In genomic region chrX:101429142-101429949, GRCm38 (mm10) we compare ENCODE assay signal across 8 mouse cellular contexts. TPM values are rescaled to one million over a fixed set of nuclear protein-coding genes. Genes with fewer than 3 reads are reported as not detected.
A peak's percentile ranks its signal among the peaks of the same experiment; 100 is the strongest.
DNase-seq lines count a peak whose midpoint lies in the region; ATAC-seq and TF ChIP-seq lines count a peak whose summit lies in the region.

TSS of gene Nono (plus strand) at chrX:101429318.

- peak within 1 kb of the TSS; percentile 72 for H3K9ac ChIP-seq in CH12.LX (ENCODE audit: insufficient read depth, low read depth)
- H3K9ac ChIP-seq in forebrain, embryonic 11.5 days (ENCODE audit: low read length): peak within 1 kb of the TSS; percentile 92
- H3K9ac ChIP-seq in heart, embryonic 16.5 days (ENCODE audit: low read length): peak within 1 kb of the TSS; percentile 89
- peak within 1 kb of the TSS; percentile 70 for H3K9ac ChIP-seq in liver, embryonic 15.5 days
- peak within 1 kb of the TSS; percentile 78 for H3K9ac ChIP-seq in neural tube, embryonic 12.5 days

- in situ Hi-C loops in CH12.LX (cut with MboI; ENCODE audit: low pct_ligation_motif_present, low pct_unique_long_range_greater_than_20kb, low sequenced_read_pairs): loop anchor here (25.0 kb wide), 1 partner anchor 133 kb away; no protein-coding TSS in a partner anchor

- peaks cover 0 to 13% of the 10 kb centered on the region in 2 experiments; a peak in 1 of 4 replicates for H3K4me1 ChIP-seq in CH12.LX (ENCODE audit: control insufficient read depth in 1 of 2, insufficient read depth in 2 of 2)
- no peaks in the 10 kb centered on the region for H3K4me1 ChIP-seq in forebrain, embryonic 11.5 days (replicated peaks; ENCODE audit: control insufficient read depth, insufficient read depth, low read length)
- no peaks in the 10 kb centered on the region; the same call in 1 of the 2 replicates for H3K4me1 ChIP-seq in heart, embryonic 16.5 days (ENCODE audit: control insufficient read depth, insufficient read depth, low read length)
- H3K4me1 ChIP-seq in liver, embryonic 15.5 days (replicated peaks): peaks cover 6% of the 10 kb centered on the region
- 0 out of 2 replicates have a peak, but pooled peaks cover 4% of the 10 kb centered on the region for H3K4me1 ChIP-seq in neural tube, embryonic 12.5 days

- peak; percentile 97 for DNase-seq in CH12.LX (ENCODE audit: extremely low read depth)
- DNase-seq in c-Kit-positive CD71-positive TER-119-negative erythroid progenitor cells, embryonic 14.5 days (ENCODE audit: low read depth): peak; percentile 86
- peak; percentile 90 for DNase-seq in forebrain, embryonic 11.5 days (ENCODE audit: low spot score)
- DNase-seq in kidney, postnatal 36 days: peak; percentile 86 to 93
- DNase-seq in telencephalon, adult 2 months (ENCODE audit: low read depth, low spot score): peak; percentile 97

- TF ChIP-seq EP300 in CH12.LX (IDR thresholded peaks at IDR 0.05; ENCODE audit: low read length): no peak

- TF ChIP-seq POLR2A in CH12.LX (IDR thresholded peaks at IDR 0.05; ENCODE audit: low read depth, low read length): peak; percentile 71

- H3K27me3 ChIP-seq in CH12.LX (replicated peaks): no peaks in the 10 kb centered on the region
- no peaks in the 10 kb centered on the region for H3K27me3 ChIP-seq in forebrain, embryonic 11.5 days (ENCODE audit: control insufficient read depth, insufficient read depth, low read length)
- no peaks in the 10 kb centered on the region for H3K27me3 ChIP-seq in heart, embryonic 16.5 days (ENCODE audit: control insufficient read depth, insufficient read depth, low read length)
- no peaks in the 10 kb centered on the region for H3K27me3 ChIP-seq in liver, embryonic 15.5 days
- no peaks in the 10 kb centered on the region for H3K27me3 ChIP-seq in neural tube, embryonic 12.5 days (replicated peaks)

- 24% methylated on average over 51 of the region's 51 CpGs for WGBS in forebrain, embryonic 11.5 days
- 14% methylated on average over 51 of the region's 51 CpGs for WGBS in heart, embryonic 16.5 days
- 23% methylated on average over 51 of the region's 51 CpGs for WGBS in liver, embryonic 15.5 days (ENCODE audit: insufficient replicate concordance)
- WGBS in neural tube, embryonic 12.5 days: 26% methylated on average over 51 of the region's 51 CpGs

- dilution Hi-C loops in CH12.LX (cut with MboI; ENCODE audit: extremely low pct_ligation_motif_present, extremely low pct_unique_long_range_greater_than_20kb, low sequenced_read_pairs): no loop called here

- peak within 1 kb of the TSS; percentile 78 for H3K4me2 ChIP-seq in CH12.LX (ENCODE audit: insufficient read depth, low read depth, poor library complexity, severe bottlenecking)
- H3K4me2 ChIP-seq in forebrain, embryonic 11.5 days (ENCODE audit: low read depth, low read length, severe bottlenecking): peak within 1 kb of the TSS; percentile 51
- H3K4me2 ChIP-seq in heart, embryonic 16.5 days (ENCODE audit: low read depth, low read length): peak within 1 kb of the TSS; percentile 58
- H3K4me2 ChIP-seq in liver, embryonic 15.5 days: peak within 1 kb of the TSS; percentile 76
- H3K4me2 ChIP-seq in neural tube, embryonic 12.5 days (replicated peaks): peak within 1 kb of the TSS; percentile 57

- peaks cover 41% of the 10 kb centered on the region for H3K79me2 ChIP-seq in CH12.LX (replicated peaks; ENCODE audit: control insufficient read depth, extremely low read depth, insufficient read depth, poor library complexity, severe bottlenecking)

- peak; percentile 96 for ATAC-seq in forebrain, embryonic 11.5 days (replicated peaks; ENCODE audit: low FRiP score)
- peak; percentile 94 for ATAC-seq in heart, embryonic 16.5 days (replicated peaks; ENCODE audit: extremely low read depth, insufficient read depth, low FRiP score)
- ATAC-seq in liver, embryonic 15.5 days (ENCODE audit: insufficient read depth): peak; percentile 93
- peak; percentile 95 for ATAC-seq in neural tube, embryonic 12.5 days (ENCODE audit: low FRiP score, low read depth)

- TF ChIP-seq RAD21 in CH12.LX (IDR thresholded peaks at IDR 0.05; ENCODE audit: low read depth, low read length): no peak

- TF ChIP-seq CTCF in CH12.LX (conservative IDR thresholded peaks at IDR 0.05 in 1 of 2, IDR thresholded peaks at IDR 0.05 in 1 of 2; ENCODE audit: low read depth in 2 of 2, low read length in 2 of 2): peak in 1 of 2 experiments; percentile 7; a peak in 1 of 4 replicates

- no peaks in the 10 kb centered on the region for H3K9me3 ChIP-seq in CH12.LX (replicated peaks; ENCODE audit: low read length)
- H3K9me3 ChIP-seq in forebrain, embryonic 11.5 days (ENCODE audit: control insufficient read depth, low read length): no peaks in the 10 kb centered on the region
- no peaks in the 10 kb centered on the region for H3K9me3 ChIP-seq in heart, embryonic 16.5 days (replicated peaks; ENCODE audit: control insufficient read depth, low read length)
- no peaks in the 10 kb centered on the region for H3K9me3 ChIP-seq in liver, embryonic 15.5 days (replicated peaks)
- H3K9me3 ChIP-seq in neural tube, embryonic 12.5 days: no peaks in the 10 kb centered on the region

- H3K4me3 ChIP-seq in CH12.LX (replicated peaks in 1 of 3; ENCODE audit: low read depth in 2 of 3, low read length in 2 of 3, poor library complexity in 1 of 3): peak within 1 kb of the TSS; percentile 66 to 77 (median 74)
- peak within 1 kb of the TSS; percentile 63 for H3K4me3 ChIP-seq in forebrain, embryonic 11.5 days (ENCODE audit: low read depth, low read length)
- peak within 1 kb of the TSS; percentile 65 for H3K4me3 ChIP-seq in heart, embryonic 16.5 days (ENCODE audit: low read length)
- H3K4me3 ChIP-seq in liver, embryonic 15.5 days (replicated peaks): peak within 1 kb of the TSS; percentile 70
- H3K4me3 ChIP-seq in neural tube, embryonic 12.5 days: peak within 1 kb of the TSS; percentile 61

- peak within 1 kb of the TSS; percentile 94 for H3K27ac ChIP-seq in CH12.LX (ENCODE audit: insufficient read depth, low read depth)
- H3K27ac ChIP-seq in forebrain, embryonic 11.5 days (ENCODE audit: low read depth, low read length): peak within 1 kb of the TSS; percentile 94
- peak within 1 kb of the TSS; percentile 94 for H3K27ac ChIP-seq in heart, embryonic 16.5 days (ENCODE audit: low read length)
- H3K27ac ChIP-seq in liver, embryonic 15.5 days (replicated peaks): peak within 1 kb of the TSS; percentile 89
- H3K27ac ChIP-seq in neural tube, embryonic 12.5 days: peak within 1 kb of the TSS; percentile 86

- H3K36me3 ChIP-seq in CH12.LX (replicated peaks in 1 of 2; ENCODE audit: control insufficient read depth in 1 of 2, insufficient read depth in 1 of 2, low read length in 1 of 2): peaks cover 9 to 17% of the 10 kb centered on the region in 2 experiments
- H3K36me3 ChIP-seq in forebrain, embryonic 11.5 days (ENCODE audit: control insufficient read depth, insufficient read depth, low read length): no peaks in the 10 kb centered on the region; the same call in 1 of the 2 replicates
- peaks cover 5% of the 10 kb centered on the region; the same call in 1 of the 2 replicates for H3K36me3 ChIP-seq in heart, embryonic 16.5 days (ENCODE audit: control insufficient read depth, insufficient read depth)
- H3K36me3 ChIP-seq in liver, embryonic 15.5 days (replicated peaks): peaks cover 19% of the 10 kb centered on the region
- H3K36me3 ChIP-seq in neural tube, embryonic 12.5 days: peaks cover 12% of the 10 kb centered on the region

TF ChIP-seq in CH12.LX, 34 proteins besides CTCF, POLR2A, EP300 and RAD21:
- TF ChIP-seq SMC3 (IDR thresholded peaks at IDR 0.05; ENCODE audit: low read depth, low read length) (no peak), JUN (IDR thresholded peaks at IDR 0.05; ENCODE audit: insufficient read depth, low read depth, low read length) (no peak), E2F4 (IDR thresholded peaks at IDR 0.05; ENCODE audit: insufficient replicate concordance, low read depth, low read length) (no peak), NRF1 (IDR thresholded peaks at IDR 0.05; ENCODE audit: low read depth, low read length) (peak; percentile 86), ELF1 (IDR thresholded peaks at IDR 0.05; ENCODE audit: low read depth, low read length) (peak; percentile 77), SIN3A (IDR thresholded peaks at IDR 0.05; ENCODE audit: low read length) (peak; percentile 82), ZNF384 (IDR thresholded peaks at IDR 0.05; ENCODE audit: low read depth, low read length) (peak; percentile 91), ZC3H11A (IDR thresholded peaks at IDR 0.05; ENCODE audit: low read depth, low read length) (no peak), NELFE (IDR thresholded peaks at IDR 0.05; ENCODE audit: low read depth, low read length) (peak; percentile 49; the same call in 1 of the 2 replicates), ETS1 (conservative IDR thresholded peaks at IDR 0.05; ENCODE audit: low read depth, low read length) (0 out of 2 replicates have a peak, but pooled peaks have one; percentile 23), MXI1 (IDR thresholded peaks at IDR 0.05; ENCODE audit: low read depth, low read length) (peak; percentile 52; the same call in 1 of the 2 replicates), HCFC1 (IDR thresholded peaks at IDR 0.05; ENCODE audit: low read depth, low read length) (peak; percentile 57), BHLHE40 (IDR thresholded peaks at IDR 0.05; ENCODE audit: low read depth, low read length) (peak; percentile 55), IRF4 (IDR thresholded peaks at IDR 0.05; ENCODE audit: low read depth, low read length) (peak; percentile 30), TBP (conservative IDR thresholded peaks at IDR 0.05; ENCODE audit: low read depth, low read length) (0 out of 2 replicates have a peak, but pooled peaks have one; percentile 40), MEF2A (IDR thresholded peaks at IDR 0.05; ENCODE audit: borderline replicate concordance, low read depth, low read length) (no peak), CHD2 (IDR thresholded peaks at IDR 0.05; ENCODE audit: low read length) (peak; percentile 77), MAZ (IDR thresholded peaks at IDR 0.05; ENCODE audit: low read depth, low read length) (peak; percentile 94), MYC (IDR thresholded peaks at IDR 0.05; ENCODE audit: low read depth, low read length) (peak; percentile 25; the same call in 1 of the 2 replicates), RCOR1 (conservative IDR thresholded peaks at IDR 0.05; ENCODE audit: low read depth, low read length) (no peak; the same call in 1 of the 2 replicates), KAT2A (IDR thresholded peaks at IDR 0.05; ENCODE audit: insufficient replicate concordance, low read length) (0 out of 2 replicates have a peak, but pooled peaks have one; percentile 2)
TF ChIP-seq in CH12.LX: peak in this region for 15.

RNA-seq across cellular contexts. Expression of gene Nono, which starts in this region (rescaled TPM):
- total RNA-seq in CH12.LX (2012; rRNA removed) (314 and 325 TPM in 2 replicates), CH12.LX (2014; rRNA removed) (388 and 398 TPM in 2 replicates)
- 535 and 618 TPM in 2 replicates for polyA plus RNA-seq in CH12.LX (2012; ENCODE audit: insufficient read length, low read depth)
- polyA plus RNA-seq in forebrain, embryonic 11.5 days (2014; fragmentation: Nextera tagmentation; extraction: Ambion mirVana): 671 and 672 TPM in 2 replicates
- 237 and 264 TPM in 2 replicates for polyA plus RNA-seq in heart, embryonic 16.5 days (2015; fragmentation: Nextera tagmentation; extraction: Ambion mirVana)
- polyA plus RNA-seq in liver, embryonic 15.5 days (2015; fragmentation: Nextera tagmentation; extraction: Ambion mirVana): 107 TPM in 2 replicates
- polyA plus RNA-seq in neural tube, embryonic 12.5 days (2016; fragmentation: Nextera tagmentation; extraction: Ambion mirVana): 494 and 516 TPM in 2 replicates

Comparison
In these comparisons a context has a peak if more than half of its experiments do, and no peak if none do; other contexts are left out.
1. Peak in every context shown above with its lines: DNase-seq, ATAC-seq, H3K4me3 ChIP-seq and H3K27ac ChIP-seq.